Mouse (Mus musculus): Measurements from ENCODE around the gene Olfr228.
"Not testable (repeated sequence)": the region's sequence is repeated elsewhere in the genome, so short reads cannot be mapped to it uniquely, and the experiment has no call there.

The Olfr228 gene

GRCm38 (mm10) chr2:86487286-86487685 is at the start of gene Olfr228:
TSS of gene Olfr228 (minus strand) at chr2:86487386.
- DNase-seq (ENCODE audit: low read depth, low spot score), result no peak
- H3K27me3 ChIP-seq (ENCODE audit: control insufficient read depth, insufficient read depth, low read length, poor library complexity, severe bottlenecking), result no peaks in the 10 kb centered on the region
- H3K36me3 ChIP-seq (ENCODE audit: control insufficient read depth, insufficient read depth, low read length, poor library complexity, severe bottlenecking), result no peaks in the 10 kb centered on the region

GRCm38 (mm10) chr2:86530991-86531390 is 43.8 kb upstream of the Olfr228 start:
- no peak for DNase-seq (ENCODE audit: low read depth, low spot score)
- H3K27me3 ChIP-seq (ENCODE audit: control insufficient read depth, insufficient read depth, low read length, poor library complexity, severe bottlenecking), result no peaks in the 10 kb centered on the region
- H3K36me3 ChIP-seq (ENCODE audit: control insufficient read depth, insufficient read depth, low read length, poor library complexity, severe bottlenecking), result no peaks in the 10 kb centered on the region

- Histone ChIP-seq H3K27me3 (ENCODE audit: control insufficient read depth, insufficient read depth, low read length, poor library complexity, severe bottlenecking) (no peaks in the 10 kb centered on the region), H3K36me3 (ENCODE audit: control insufficient read depth, insufficient read depth, low read length, poor library complexity, severe bottlenecking) (no peaks in the 10 kb centered on the region)
- no peak for DNase-seq (ENCODE audit: low read depth, low spot score)
Observed at GRCm38 (mm10) chr2:86508161-86508560, 21.0 kb upstream of the Olfr228 start, which contains the start of gene Olfr1076. TSS of gene Olfr1076 (plus strand) at chr2:86508461.

- Histone ChIP-seq H3K27me3 (ENCODE audit: control insufficient read depth, insufficient read depth, low read length, poor library complexity, severe bottlenecking) (no peaks in the 10 kb centered on the region), H3K36me3 (ENCODE audit: control insufficient read depth, insufficient read depth, low read length, poor library complexity, severe bottlenecking) (no peaks in the 10 kb centered on the region)
- peak; percentile 2 for DNase-seq (ENCODE audit: low read depth, low spot score)
Observed at GRCm38 (mm10) chr2:86464442-86465109, 22.6 kb downstream of the Olfr228 start.

- DNase-seq (ENCODE audit: low read depth, low spot score), result no peak
- Histone ChIP-seq H3K27me3 (ENCODE audit: control insufficient read depth, insufficient read depth, low read length, poor library complexity, severe bottlenecking) (no peaks in the 10 kb centered on the region), H3K36me3 (ENCODE audit: control insufficient read depth, insufficient read depth, low read length, poor library complexity, severe bottlenecking) (no peaks in the 10 kb centered on the region)
Observed at GRCm38 (mm10) chr2:86460434-86460833, 26.8 kb downstream of the Olfr228 start.

- Histone ChIP-seq H3K27me3 (ENCODE audit: control insufficient read depth, insufficient read depth, low read length, poor library complexity, severe bottlenecking) (no peaks in the 10 kb centered on the region), H3K36me3 (ENCODE audit: control insufficient read depth, insufficient read depth, low read length, poor library complexity, severe bottlenecking) (no peaks in the 10 kb centered on the region)
- no peak for DNase-seq (ENCODE audit: low read depth, low spot score)
Observed at GRCm38 (mm10) chr2:86456169-86456568, 31.0 kb downstream of the Olfr228 start, which contains the start of gene Olfr1066. TSS of gene Olfr1066 (minus strand) at chr2:86456269.

GRCm38 (mm10) chr2:86450491-86450890 is 36.7 kb downstream of the Olfr228 start, which contains the start of gene Olfr1065:
TSS of gene Olfr1065 (minus strand) at chr2:86450591.
- not testable (repeated sequence) for H3K27me3 ChIP-seq (ENCODE audit: control insufficient read depth, insufficient read depth, low read length, poor library complexity, severe bottlenecking); H3K36me3 ChIP-seq (ENCODE audit: control insufficient read depth, insufficient read depth, low read length, poor library complexity, severe bottlenecking); DNase-seq (ENCODE audit: low read depth, low spot score)

GRCm38 (mm10) chr2:86442101-86442500 is 45.1 kb downstream of the Olfr228 start:
- H3K27me3 ChIP-seq (ENCODE audit: control insufficient read depth, insufficient read depth, low read length, poor library complexity, severe bottlenecking); DNase-seq (ENCODE audit: low read depth, low spot score); H3K36me3 ChIP-seq (ENCODE audit: control insufficient read depth, insufficient read depth, low read length, poor library complexity, severe bottlenecking): not testable (repeated sequence)
